In the genomic region with DNA sequence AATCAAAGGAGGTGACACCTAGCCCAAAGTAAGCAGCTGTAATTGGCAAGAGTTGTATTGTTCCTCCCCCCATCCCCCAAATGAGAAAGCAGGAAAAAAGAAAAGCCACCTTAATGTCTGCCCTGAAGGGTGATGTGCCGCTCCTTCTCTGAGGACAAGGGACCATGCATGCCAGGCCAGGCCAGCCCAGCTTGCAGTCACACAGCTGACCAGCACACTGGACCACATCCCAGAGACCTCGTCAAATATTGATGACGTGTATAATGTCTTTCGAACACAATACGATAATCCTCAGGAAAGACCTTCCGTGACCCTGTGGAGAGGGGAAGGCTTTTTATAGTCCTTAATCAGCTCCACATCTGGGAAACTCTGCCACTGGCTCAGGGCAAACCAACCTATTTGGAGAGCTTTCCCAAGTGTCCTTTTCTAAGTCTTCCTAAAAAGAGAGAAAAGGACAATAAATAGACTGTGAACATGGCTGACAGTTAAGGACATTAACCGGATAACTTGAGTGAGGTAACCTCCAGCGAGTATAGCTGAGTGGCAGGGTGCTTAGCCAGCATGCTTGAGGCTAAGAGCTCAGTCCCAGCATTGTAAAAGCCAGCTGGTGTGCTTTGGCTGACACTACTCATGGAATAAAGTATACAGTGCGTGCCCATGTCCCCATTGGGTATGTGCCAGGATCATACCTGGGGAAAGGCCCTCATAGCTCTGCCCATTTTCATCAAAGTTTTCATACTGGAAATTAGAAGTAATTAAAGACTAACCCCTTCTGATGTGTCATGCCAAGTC, we compare ENCODE assay signal across 28 mouse cellular contexts.
DNase-seq lines count a peak whose midpoint lies in the region; ATAC-seq and TF ChIP-seq lines count a peak whose summit lies in the region.
"Had no signal": no experiment of that assay in that cellular context is flagged by ENCODE, and none has a peak within 500 bp of the region (broad histone marks: within the 10 kb centered on the region; RNA-seq: fewer than 3 reads in every experiment).

No protein-coding gene starts in this region.

- no peak for ATAC-seq in heart, embryonic 11.5 days (replicated peaks; ENCODE audit: insufficient number of reproducible peaks, low FRiP score, low TSS enrichment)
- ATAC-seq in heart, embryonic 15.5 days (replicated peaks; ENCODE audit: insufficient number of reproducible peaks, insufficient read depth, low FRiP score, low read depth), result no peak
- peak; percentile 63 for ATAC-seq in lung, postnatal 0 days
- no peak for ATAC-seq in hindbrain, postnatal 0 days
- ATAC-seq: forebrain, embryonic 15.5 days; inflammation-experienced regulatory T-cells, adult 6 months; liver, embryonic 12.5 days; liver, postnatal 0 days; midbrain, embryonic 15.5 days; Patski had no signal

- no peak for TF ChIP-seq POLR2A in heart, adult 2 months (IDR thresholded peaks at IDR 0.05; ENCODE audit: insufficient read depth, low read depth, low read length)

- H3K4me1 ChIP-seq in heart, adult 2 months (ENCODE audit: control insufficient read depth, insufficient read depth, low read length), result peaks cover 9% of the 10 kb centered on the region
- peaks cover 24% of the 10 kb centered on the region for H3K4me1 ChIP-seq in heart, embryonic 11.5 days (ENCODE audit: control insufficient read depth, insufficient read depth, low read length)
- H3K4me1 ChIP-seq in heart, embryonic 15.5 days (replicated peaks), result peaks cover 26% of the 10 kb centered on the region
- H3K4me1 ChIP-seq in lung, postnatal 0 days (ENCODE audit: insufficient read depth, low read depth, low read length), result no peaks in the 10 kb centered on the region; the same call in 1 of the 2 replicates
- no peaks in the 10 kb centered on the region for H3K4me1 ChIP-seq in hindbrain, postnatal 0 days (ENCODE audit: insufficient read depth, low read length)
- H3K4me1 ChIP-seq: embryonic facial prominence, embryonic 12.5 days; forebrain, embryonic 15.5 days; liver, embryonic 12.5 days; midbrain, embryonic 15.5 days; neural tube, embryonic 15.5 days had no signal

- DNase-seq in heart, adult 2 months, result no peak
- DNase-seq in heart, postnatal 36 days, result no peak
- no peak for DNase-seq in lung, postnatal 0 days (ENCODE audit: low spot score)
- DNase-seq in lung, postnatal 14 days, result no peak
- DNase-seq in hindbrain, postnatal 0 days (ENCODE audit: low spot score), result no peak
- DNase-seq: adrenal gland, postnatal 10 days; cerebellum, adult 11 months; cerebellum, adult 9-10 months; embryo, embryonic 11 days; kidney, adult 9 months; kidney, postnatal 10 days; liver, postnatal 0 days; retina, postnatal 1 day; right cerebral cortex, postnatal 14 days had no signal

- TF ChIP-seq EP300 in heart, adult 2 months (IDR thresholded peaks at IDR 0.05; ENCODE audit: insufficient read depth, low read depth, low read length), result no peak
- no peak for TF ChIP-seq EP300 in lung, postnatal 0 days (IDR thresholded peaks at IDR 0.05)

- H3K79me2 ChIP-seq in heart, adult 2 months (replicated peaks; ENCODE audit: control insufficient read depth, insufficient read depth, low read length), result no peaks in the 10 kb centered on the region

- H3K4me2 ChIP-seq in heart, embryonic 11.5 days, result no peak overlapping the region
- no peak overlapping the region for H3K4me2 ChIP-seq in heart, embryonic 15.5 days
- H3K4me2 ChIP-seq in lung, postnatal 0 days (replicated peaks; ENCODE audit: low read depth, low read length), result no peak overlapping the region
- no peak overlapping the region for H3K4me2 ChIP-seq in hindbrain, postnatal 0 days (ENCODE audit: low read depth, low read length)
- H3K4me2 ChIP-seq: embryonic facial prominence, embryonic 12.5 days; forebrain, embryonic 15.5 days; hindbrain, embryonic 14.5 days; limb, embryonic 13.5 days; liver, embryonic 12.5 days; midbrain, embryonic 15.5 days; neural tube, embryonic 15.5 days had no signal

- peak overlapping the region; percentile 51 for H3K27ac ChIP-seq in heart, adult 2 months
- no peak overlapping the region for H3K27ac ChIP-seq in heart, embryonic 11.5 days (ENCODE audit: low read depth, low read length)
- H3K27ac ChIP-seq in heart, embryonic 15.5 days, result 0 out of 2 replicates have a peak overlapping the region, but pooled peaks have one; percentile 15
- H3K27ac ChIP-seq in lung, postnatal 0 days (ENCODE audit: low read length), result no peak overlapping the region
- H3K27ac ChIP-seq in hindbrain, postnatal 0 days, result no peak overlapping the region
- H3K27ac ChIP-seq: embryonic facial prominence, embryonic 12.5 days; forebrain, embryonic 10.5 days; forebrain, embryonic 15.5 days; hindbrain, embryonic 14.5 days; layer of hippocampus, adult 2 months; limb, embryonic 13.5 days; liver, embryonic 12.5 days; midbrain, embryonic 10.5 days; midbrain, embryonic 15.5 days; neural tube, embryonic 15.5 days had no signal

- H3K4me3 ChIP-seq in heart, adult 2 months, result no peak overlapping the region
- H3K4me3 ChIP-seq in heart, embryonic 11.5 days (ENCODE audit: low read depth, low read length), result no peak overlapping the region
- H3K4me3 ChIP-seq in heart, embryonic 15.5 days, result no peak overlapping the region
- H3K4me3 ChIP-seq in lung, postnatal 0 days (ENCODE audit: low read depth, low read length), result no peak overlapping the region
- no peak overlapping the region for H3K4me3 ChIP-seq in hindbrain, postnatal 0 days (ENCODE audit: low read length)
- H3K4me3 ChIP-seq: embryonic facial prominence, embryonic 12.5 days; forebrain, embryonic 10.5 days; forebrain, embryonic 15.5 days; layer of hippocampus, adult 2 months; limb, embryonic 13.5 days; liver, embryonic 12.5 days; midbrain, embryonic 10.5 days; midbrain, embryonic 15.5 days; neural tube, embryonic 15.5 days had no signal

- H3K27me3 ChIP-seq in heart, adult 2 months (ENCODE audit: control insufficient read depth, insufficient read depth, low read length), result no peaks in the 10 kb centered on the region
- no peaks in the 10 kb centered on the region for H3K27me3 ChIP-seq in heart, embryonic 11.5 days (ENCODE audit: control insufficient read depth, insufficient read depth, low read length)
- no peaks in the 10 kb centered on the region for H3K27me3 ChIP-seq in heart, embryonic 15.5 days
- no peaks in the 10 kb centered on the region for H3K27me3 ChIP-seq in lung, postnatal 0 days (replicated peaks; ENCODE audit: insufficient read depth, low read length)
- H3K27me3 ChIP-seq in hindbrain, postnatal 0 days (ENCODE audit: insufficient read depth, low read length), result no peaks in the 10 kb centered on the region
- H3K27me3 ChIP-seq: embryonic facial prominence, embryonic 12.5 days; forebrain, embryonic 15.5 days; limb, embryonic 13.5 days; liver, embryonic 12.5 days; midbrain, embryonic 15.5 days; neural tube, embryonic 15.5 days; Patski had no signal

- H3K9ac ChIP-seq in heart, adult 2 months (ENCODE audit: low read depth, low read length), result no peak overlapping the region
- H3K9ac ChIP-seq in heart, embryonic 11.5 days (ENCODE audit: low read depth, low read length), result no peak overlapping the region
- no peak overlapping the region for H3K9ac ChIP-seq in heart, embryonic 15.5 days
- H3K9ac ChIP-seq in lung, postnatal 0 days (replicated peaks; ENCODE audit: low read depth), result no peak overlapping the region
- H3K9ac ChIP-seq in hindbrain, postnatal 0 days (replicated peaks; ENCODE audit: low read length), result no peak overlapping the region
- H3K9ac ChIP-seq: embryonic facial prominence, embryonic 12.5 days; forebrain, embryonic 15.5 days; hindbrain, embryonic 14.5 days; limb, embryonic 13.5 days; liver, embryonic 12.5 days; liver, postnatal 0 days; midbrain, embryonic 15.5 days; neural tube, embryonic 15.5 days had no signal

- intact Hi-C loops in heart, adult 2 months (cut with DNase I), result loop anchor here (2.0 kb wide), 1 partner anchor 66 kb away; no protein-coding TSS in a partner anchor
- intact Hi-C loops in heart, postnatal 36 days (cut with DNase I), result loop anchor here (2.0 to 5.0 kb wide), 2 partner anchors 16 to 73 kb away; no protein-coding TSS in a partner anchor

- WGBS in heart, adult 2 months, result 32% methylated on average over 9 of the region's 9 CpGs
- WGBS in heart, embryonic 11.5 days (ENCODE audit: insufficient replicate concordance), result 50% methylated on average over 9 of the region's 9 CpGs
- WGBS in heart, embryonic 15.5 days, result 46% methylated on average over 9 of the region's 9 CpGs
- WGBS in lung, postnatal 0 days, result 47% methylated on average over 9 of the region's 9 CpGs
- 80% methylated on average over 9 of the region's 9 CpGs for WGBS in hindbrain, postnatal 0 days

- no peak for TF ChIP-seq CTCF in heart, adult 2 months (IDR thresholded peaks at IDR 0.05)
- no peak for TF ChIP-seq CTCF in lung, postnatal 0 days (IDR thresholded peaks at IDR 0.05)
- no peak for TF ChIP-seq CTCF in hindbrain, postnatal 0 days (IDR thresholded peaks at IDR 0.05; ENCODE audit: low read depth)

- no peaks in the 10 kb centered on the region for H3K36me3 ChIP-seq in heart, adult 2 months (ENCODE audit: control insufficient read depth, insufficient read depth, low read length)
- H3K36me3 ChIP-seq in heart, embryonic 11.5 days (ENCODE audit: control insufficient read depth, insufficient read depth, low read length), result no peaks in the 10 kb centered on the region
- no peaks in the 10 kb centered on the region for H3K36me3 ChIP-seq in heart, embryonic 15.5 days
- no peaks in the 10 kb centered on the region for H3K36me3 ChIP-seq in lung, postnatal 0 days (ENCODE audit: insufficient read depth, low read length)
- H3K36me3 ChIP-seq in hindbrain, postnatal 0 days (ENCODE audit: insufficient read depth, low read length), result no peaks in the 10 kb centered on the region
- H3K36me3 ChIP-seq: embryonic facial prominence, embryonic 12.5 days; forebrain, embryonic 10.5 days; forebrain, embryonic 15.5 days; limb, embryonic 13.5 days; liver, embryonic 12.5 days; midbrain, embryonic 10.5 days; midbrain, embryonic 15.5 days; neural tube, embryonic 15.5 days had no signal

- H3K9me3 ChIP-seq in heart, embryonic 11.5 days (replicated peaks; ENCODE audit: control insufficient read depth, low read length), result no peaks in the 10 kb centered on the region
- H3K9me3 ChIP-seq in heart, embryonic 15.5 days (replicated peaks), result no peaks in the 10 kb centered on the region
- no peaks in the 10 kb centered on the region for H3K9me3 ChIP-seq in lung, postnatal 0 days (ENCODE audit: low read length)
- no peaks in the 10 kb centered on the region for H3K9me3 ChIP-seq in hindbrain, postnatal 0 days (ENCODE audit: low read length)
- H3K9me3 ChIP-seq: embryonic facial prominence, embryonic 12.5 days; forebrain, embryonic 10.5 days; forebrain, embryonic 15.5 days; limb, embryonic 13.5 days; liver, embryonic 12.5 days; midbrain, embryonic 10.5 days; midbrain, embryonic 15.5 days; neural tube, embryonic 15.5 days had no signal

Comparison
In these comparisons a context has a peak if more than half of its experiments do, and no peak if none do; other contexts are left out.
1. H3K27ac ChIP-seq: peak in heart, adult 2 months (single experiment) and heart, embryonic 15.5 days (single experiment); none in heart, embryonic 11.5 days (single experiment), lung, postnatal 0 days (single experiment) and hindbrain, postnatal 0 days (single experiment).